Mouse (Mus musculus) heart, embryonic 16.5 days (tissue): ENCODE measurements at regions not wholly inside any gene's neighbourhood (a gene's known extent, or its start where the extent isn't known, plus 50 kb on each side); places are given as distances from the start of the nearest gene placed in this dataset.
A peak's percentile ranks its signal among the peaks of the same experiment; 100 is the strongest.

ENCODE experiments used
- ATAC-seq: fragments of 200-750 bp; cut with Nextera tagmentation; replicated peaks from 2 replicates; pipeline ENCODE4 v1.8.0; 2017; ENCODE audit warnings: moderate number of reproducible peaks; ENCODE audit not compliant: insufficient read depth, low FRiP score; ENCODE audit errors: extremely low read depth
- H3K27ac ChIP-seq: fragments of 300-500 bp; sonication (generic); 2 replicates; pipeline ENCODE4 v1.5.1; 2014; ENCODE audit warnings: mild to moderate bottlenecking, low read length, control low read depth, moderate library complexity
- H3K27me3 ChIP-seq: fragments of 300-500 bp; sonication (generic); 2 replicates; pipeline ENCODE4 v1.6.1; 2014; ENCODE audit warnings: low read length, mixed read lengths; ENCODE audit not compliant: control insufficient read depth, insufficient read depth
- H3K36me3 ChIP-seq: fragments of 300-500 bp; sonication (generic); 2 replicates; pipeline ENCODE4 v1.6.1; 2014; ENCODE audit not compliant: control insufficient read depth, insufficient read depth
- H3K4me1 ChIP-seq: fragments of 300-500 bp; sonication (generic); 2 replicates; pipeline ENCODE4 v1.6.1; 2014; ENCODE audit warnings: low read length, mixed read lengths; ENCODE audit not compliant: control insufficient read depth, insufficient read depth
- H3K4me2 ChIP-seq: fragments of 300-500 bp; sonication (generic); 2 replicates; pipeline ENCODE4 v1.6.1; 2014; ENCODE audit warnings: low read depth, mild to moderate bottlenecking, control low read depth, low read length
- H3K4me3 ChIP-seq: fragments of 300-500 bp; sonication (generic); 2 replicates; pipeline ENCODE4 v1.5.1; 2014; ENCODE audit warnings: mild to moderate bottlenecking, control low read depth, low read length
- H3K9ac ChIP-seq: fragments of 300-500 bp; sonication (generic); 2 replicates; pipeline ENCODE4 v1.6.1; 2014; ENCODE audit warnings: low read length, control low read depth
- H3K9me3 ChIP-seq: fragments of 300-500 bp; sonication (generic); replicated peaks from 2 replicates; pipeline ENCODE4 v1.6.1; 2016; ENCODE audit warnings: low read length; ENCODE audit not compliant: control insufficient read depth
- WGBS: fragments of 180-500 bp; shearing (Covaris S2); extraction: QIAGEN DNeasy Blood & Tissue Kit; methylation state at CpG from one replicate; pipeline ENCODE4 v1.1.7; 2014; 5-methylcytosine and 5-hydroxymethylcytosine counted together

DNA sequence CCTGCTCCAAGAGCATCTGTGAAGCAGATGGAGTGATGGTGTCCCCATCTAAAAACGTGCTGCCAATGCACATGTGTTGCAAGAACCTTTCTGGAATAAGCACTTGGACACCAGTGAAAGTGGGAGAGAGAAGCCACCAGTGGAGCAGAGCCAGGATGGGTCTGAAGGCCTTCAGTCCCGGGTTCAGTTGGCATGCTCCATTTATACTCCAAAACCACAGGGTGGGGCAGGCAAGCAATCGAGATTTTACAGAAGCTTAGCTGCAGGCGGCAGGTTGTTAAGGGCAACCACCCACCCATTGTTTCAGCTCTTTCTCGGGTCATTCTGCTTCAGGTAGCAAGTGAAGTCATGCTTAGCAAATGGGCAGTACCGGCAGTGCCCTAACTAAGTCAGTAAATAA, 51.8 kb upstream of the Sv2b start:
- Histone ChIP-seq H3K36me3 (no peaks in the 10 kb centered on the region), H3K4me1 (no peaks in the 10 kb centered on the region), H3K27ac (no peak overlapping the region), H3K9me3 (0 out of 2 replicates have a peak, but pooled peaks cover 3% of the 10 kb centered on the region), H3K9ac (no peak overlapping the region), H3K4me3 (no peak overlapping the region), H3K27me3 (no peaks in the 10 kb centered on the region), H3K4me2 (no peak overlapping the region)
- no peak for ATAC-seq
- 53% methylated on average over 6 of the region's 6 CpGs for WGBS

- 67% methylated on average over 6 of the region's 6 CpGs for WGBS
- no peak overlapping the region for H3K4me2 ChIP-seq
- no peak overlapping the region for H3K27ac ChIP-seq
- H3K4me3 ChIP-seq: no peak overlapping the region
- H3K4me1 ChIP-seq: no peaks in the 10 kb centered on the region
- H3K9me3 ChIP-seq: 0 out of 2 replicates have a peak, but pooled peaks cover 3% of the 10 kb centered on the region
- no peak overlapping the region for H3K9ac ChIP-seq
- no peaks in the 10 kb centered on the region for H3K27me3 ChIP-seq
- no peaks in the 10 kb centered on the region for H3K36me3 ChIP-seq
- no peak for ATAC-seq
These were observed 53.5 kb upstream of the Sv2b start for GRCm38 (mm10) chr7:75362541-75362940.

DNA sequence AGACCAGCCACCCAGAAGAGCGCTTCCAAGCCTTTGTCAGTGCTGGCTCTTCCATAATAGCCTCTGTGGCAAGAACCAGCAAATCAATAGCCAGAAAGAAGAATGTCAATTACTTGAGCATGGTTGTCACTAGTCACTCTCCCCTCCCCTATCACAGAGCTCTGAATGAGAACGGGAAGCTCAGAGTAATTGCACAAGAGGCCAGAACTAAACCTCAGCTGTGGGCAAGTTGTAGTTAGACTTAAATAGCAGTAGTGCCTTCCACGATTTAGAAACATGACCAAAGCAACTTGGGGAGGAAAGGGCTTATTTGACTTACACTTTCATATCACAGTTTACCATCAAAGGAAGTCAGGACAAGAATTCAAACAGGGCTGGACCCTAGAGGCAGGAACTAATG, 56.4 kb upstream of the Sv2b start:
- 62% methylated on average over 3 of the region's 3 CpGs for WGBS
- Histone ChIP-seq H3K27ac (no peak overlapping the region), H3K27me3 (no peaks in the 10 kb centered on the region), H3K9ac (no peak overlapping the region), H3K4me3 (no peak overlapping the region), H3K36me3 (no peaks in the 10 kb centered on the region), H3K4me1 (peaks cover 8% of the 10 kb centered on the region), H3K9me3 (0 out of 2 replicates have a peak, but pooled peaks cover 3% of the 10 kb centered on the region), H3K4me2 (no peak overlapping the region)
- no peak for ATAC-seq

DNA sequence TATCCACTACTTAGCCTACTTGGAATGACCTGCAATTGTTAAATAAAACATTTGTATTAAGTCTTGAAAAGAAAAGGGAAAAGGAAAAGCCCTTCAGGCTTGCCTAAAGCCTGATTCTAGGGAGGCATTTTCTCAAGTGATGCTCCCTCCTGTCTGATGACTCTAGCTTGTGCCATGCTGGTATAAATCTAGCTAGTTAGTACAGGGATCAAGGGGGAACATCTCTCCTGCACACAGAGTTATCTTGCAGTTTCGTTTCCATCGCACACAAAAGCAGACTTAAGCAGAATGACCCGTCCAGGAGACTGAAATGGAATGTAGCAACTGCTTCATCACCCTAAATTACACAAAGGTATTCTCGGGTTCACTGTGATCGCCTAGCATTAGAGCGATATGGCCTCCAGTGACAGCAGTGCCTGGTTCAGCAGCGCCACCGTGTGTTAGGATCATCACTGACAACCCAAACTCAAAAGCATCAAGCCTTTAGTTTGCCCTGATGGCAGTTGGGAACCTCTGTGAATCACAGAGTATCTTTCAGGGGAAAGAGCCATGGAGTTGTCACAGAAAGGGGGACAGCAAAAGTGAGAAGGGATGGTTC, 57.3 kb upstream of the Sv2b start:
- Histone ChIP-seq H3K27me3 (no peaks in the 10 kb centered on the region), H3K36me3 (no peaks in the 10 kb centered on the region), H3K4me2 (no peak overlapping the region), H3K27ac (no peak overlapping the region), H3K4me1 (peaks cover 11% of the 10 kb centered on the region), H3K9me3 (0 out of 2 replicates have a peak, but pooled peaks cover 3% of the 10 kb centered on the region), H3K9ac (no peak overlapping the region), H3K4me3 (no peak overlapping the region)
- ATAC-seq: no peak
- 5% methylated on average over 8 of the region's 8 CpGs for WGBS

DNA sequence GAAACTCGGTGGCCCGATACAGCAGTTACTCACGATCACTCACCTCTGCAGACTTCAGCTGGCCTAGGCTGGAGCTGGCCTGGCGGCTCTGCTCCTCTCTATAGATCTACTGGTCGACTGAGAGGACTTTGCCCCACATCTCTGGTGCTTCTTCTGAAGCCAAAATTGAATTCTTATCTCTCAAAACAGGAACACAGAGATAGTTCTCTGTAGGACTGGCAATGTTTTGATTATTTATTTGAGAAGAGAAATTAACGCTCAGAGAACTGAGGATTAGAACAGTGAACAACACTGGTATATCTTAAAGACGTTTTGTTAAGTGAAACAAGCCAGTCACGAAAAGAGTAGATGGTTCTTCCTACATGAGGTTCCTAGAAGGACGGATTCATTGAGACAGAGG, 59.3 kb upstream of the Sv2b start:
- Histone ChIP-seq H3K36me3 (no peaks in the 10 kb centered on the region), H3K9ac (no peak overlapping the region), H3K27me3 (no peaks in the 10 kb centered on the region), H3K27ac (no peak overlapping the region), H3K9me3 (no peaks in the 10 kb centered on the region), H3K4me3 (no peak overlapping the region), H3K4me2 (no peak overlapping the region), H3K4me1 (peaks cover 17% of the 10 kb centered on the region)
- ATAC-seq: no peak
- 70% methylated on average over 9 of the region's 9 CpGs for whole genome bisulfite sequencing

DNA sequence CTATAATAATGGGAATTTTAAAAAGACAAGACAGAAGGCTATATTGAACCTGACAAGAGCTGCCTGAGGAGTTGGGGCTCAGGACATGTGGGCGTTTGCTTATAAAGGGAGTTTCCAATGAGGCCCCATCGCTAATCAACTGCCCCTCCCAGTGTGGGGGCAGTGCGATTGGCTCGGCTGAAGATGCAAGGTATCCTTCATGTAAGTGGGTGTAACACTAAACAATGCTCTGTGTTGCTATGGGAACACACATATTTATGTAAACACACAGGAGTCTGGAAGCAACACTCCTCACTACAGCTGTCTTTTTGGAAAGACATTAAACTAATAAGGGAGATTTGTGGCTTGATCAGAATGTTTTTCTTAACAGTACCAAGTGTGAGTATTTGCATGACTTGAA, 60.3 kb upstream of the Sv2b start:
- no peaks in the 10 kb centered on the region for H3K27me3 ChIP-seq
- H3K9me3 ChIP-seq: no peaks in the 10 kb centered on the region
- no peak overlapping the region for H3K4me3 ChIP-seq
- no peak overlapping the region for H3K27ac ChIP-seq
- peaks cover 17% of the 10 kb centered on the region for H3K4me1 ChIP-seq
- no peaks in the 10 kb centered on the region for H3K36me3 ChIP-seq
- H3K4me2 ChIP-seq: no peak overlapping the region
- 58% methylated on average over 4 of the region's 4 CpGs for WGBS
- no peak overlapping the region for H3K9ac ChIP-seq
- ATAC-seq: no peak

DNA sequence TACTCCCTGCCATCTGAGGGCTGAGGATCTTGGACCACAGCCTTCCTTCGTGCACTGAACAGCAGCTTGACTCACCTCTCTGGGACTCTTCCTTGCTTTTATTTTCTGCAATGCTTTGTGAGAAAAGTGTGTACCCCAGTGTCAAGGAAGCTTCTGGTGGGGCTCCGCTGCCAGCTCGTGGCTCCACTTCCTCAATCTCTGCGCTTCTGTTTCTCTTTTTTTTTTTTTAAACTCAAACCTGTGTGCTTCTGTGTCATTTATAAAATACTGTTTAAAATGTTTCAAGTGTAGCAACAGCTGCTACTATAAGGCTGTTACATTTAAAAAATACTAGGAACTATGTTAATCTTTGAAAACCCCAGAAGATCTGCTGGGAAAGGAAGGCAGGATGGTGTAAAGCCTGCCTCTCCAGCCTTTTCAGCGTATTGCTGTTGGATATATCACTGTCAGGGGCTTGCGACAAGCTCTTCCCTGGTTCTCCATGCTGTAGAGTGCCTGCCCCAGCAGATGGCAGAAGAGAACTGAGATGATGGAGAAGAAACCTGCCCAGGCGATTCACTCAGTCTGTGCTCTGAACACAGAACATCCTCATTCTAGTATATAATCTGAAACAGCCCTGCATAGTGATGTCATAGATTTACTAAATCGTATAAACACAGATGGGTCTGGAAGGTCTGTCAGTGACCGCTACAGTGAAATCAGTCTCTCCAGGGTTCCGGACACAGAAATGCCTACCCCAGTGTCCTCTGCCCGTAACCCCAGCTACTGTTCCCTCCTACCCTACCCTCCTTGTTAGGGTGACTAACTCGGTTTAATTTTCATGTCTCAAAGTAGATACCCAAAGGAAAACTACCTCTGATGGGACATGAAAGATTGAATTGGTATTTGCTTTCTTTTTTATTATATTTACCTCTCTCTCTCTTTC, 61.8 kb upstream of the Sv2b start:
- H3K9ac ChIP-seq: peak overlapping the region; percentile 32; the same call in 1 of the 2 replicates
- H3K36me3 ChIP-seq: no peaks in the 10 kb centered on the region
- H3K27ac ChIP-seq: peak overlapping the region; percentile 22
- 33% methylated on average over 12 of the region's 12 CpGs for WGBS
- no peak overlapping the region for H3K4me3 ChIP-seq
- no peaks in the 10 kb centered on the region for H3K27me3 ChIP-seq
- H3K4me1 ChIP-seq: peaks cover 17% of the 10 kb centered on the region
- H3K4me2 ChIP-seq: peak overlapping the region; percentile 43
- ATAC-seq: peak; percentile 79
- H3K9me3 ChIP-seq: no peaks in the 10 kb centered on the region

DNA sequence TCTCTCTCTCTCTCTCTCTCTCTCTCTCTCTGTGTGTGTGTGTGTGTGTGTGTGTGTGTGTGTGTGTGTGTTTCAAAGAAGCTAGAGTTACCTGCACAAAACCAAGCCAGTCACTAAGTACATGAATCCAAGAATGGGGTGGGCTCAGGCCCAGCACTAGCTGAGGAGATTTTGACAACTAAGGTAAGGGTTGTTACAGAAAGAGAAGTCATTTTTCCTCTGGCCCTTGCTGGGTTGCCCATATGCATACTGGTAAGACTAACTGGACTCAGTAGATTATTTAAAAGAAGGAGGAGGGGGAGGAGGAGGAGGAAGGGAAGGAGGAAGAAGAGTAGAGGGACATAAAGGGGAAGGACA, 62.4 kb upstream of the Sv2b start:
- Histone ChIP-seq H3K4me2 (no peak overlapping the region), H3K27me3 (no peaks in the 10 kb centered on the region), H3K36me3 (no peaks in the 10 kb centered on the region), H3K9ac (no peak overlapping the region), H3K9me3 (no peaks in the 10 kb centered on the region), H3K4me1 (peaks cover 17% of the 10 kb centered on the region), H3K27ac (peak overlapping the region; percentile 4; the same call in 1 of the 2 replicates), H3K4me3 (no peak overlapping the region)
- no peak for ATAC-seq

GRCm38 (mm10) chr7:75371991-75372390, 62.9 kb upstream of the Sv2b start:
- H3K9ac ChIP-seq: no peak overlapping the region
- no peak overlapping the region for H3K4me3 ChIP-seq
- H3K27me3 ChIP-seq: no peaks in the 10 kb centered on the region
- H3K36me3 ChIP-seq: no peaks in the 10 kb centered on the region
- peak; percentile 70 for ATAC-seq
- WGBS: 46% methylated on average over 6 of the region's 6 CpGs
- H3K4me2 ChIP-seq: no peak overlapping the region
- H3K27ac ChIP-seq: no peak overlapping the region; the same call in 1 of the 2 replicates
- peaks cover 17% of the 10 kb centered on the region for H3K4me1 ChIP-seq
- no peaks in the 10 kb centered on the region for H3K9me3 ChIP-seq
